Mouse (Mus musculus) testis, postnatal 14 days (tissue): ENCODE measurements around the gene Zfp668.
A peak's percentile ranks its signal among the peaks of the same experiment; 100 is the strongest.
"Not testable (repeated sequence)": the region's sequence is repeated elsewhere in the genome, so short reads cannot be mapped to it uniquely, and the experiment has no call there.

ENCODE experiments used
- DNase-seq: peaks from one replicate; pipeline ENCODE4 v3.0.0; 2021; ENCODE audit warnings: low spot score

Zfp668 gene

DNA sequence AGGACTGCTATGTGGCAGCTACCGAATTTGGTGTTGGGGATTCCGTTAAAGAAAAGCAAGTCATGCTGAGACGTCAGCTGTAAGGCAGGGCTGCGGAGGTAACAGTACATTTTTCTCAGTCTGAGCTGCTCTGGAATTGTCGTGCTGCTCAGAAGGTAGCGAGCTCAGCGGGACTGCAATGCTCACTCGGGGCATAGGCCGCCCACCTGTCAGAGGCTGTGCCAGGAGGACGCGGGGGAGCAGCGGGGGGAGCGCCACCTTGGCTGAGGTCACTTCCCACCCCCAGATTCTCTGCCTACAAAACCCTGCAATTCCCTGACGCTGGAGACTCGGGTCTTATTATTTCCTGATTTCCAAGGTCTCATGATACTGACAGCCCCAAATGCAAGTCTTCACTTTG is 35.7 kb downstream of the Zfp668 start:
- DNase-seq = peak; percentile 68

DNA sequence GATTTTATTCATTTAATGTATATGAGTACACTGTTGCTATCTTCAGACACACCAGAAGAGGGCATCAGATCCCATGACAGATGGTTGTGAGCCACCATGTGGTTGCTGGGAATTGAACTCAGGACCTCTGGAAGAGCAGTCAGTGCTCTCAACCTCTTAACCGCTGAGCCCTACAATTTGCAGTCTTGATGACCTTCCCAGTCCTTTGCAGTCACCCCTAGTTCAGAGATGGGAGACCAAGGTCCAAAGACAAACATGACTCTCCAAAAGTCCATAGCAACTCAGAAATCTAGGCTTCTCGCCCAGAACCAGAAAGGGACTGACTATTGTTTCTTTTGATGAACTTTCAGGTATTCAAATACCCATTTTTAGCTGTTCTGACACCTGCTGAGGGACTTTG is 36.6 kb downstream of the Zfp668 start:
- not testable (repeated sequence) for DNase-seq

DNA sequence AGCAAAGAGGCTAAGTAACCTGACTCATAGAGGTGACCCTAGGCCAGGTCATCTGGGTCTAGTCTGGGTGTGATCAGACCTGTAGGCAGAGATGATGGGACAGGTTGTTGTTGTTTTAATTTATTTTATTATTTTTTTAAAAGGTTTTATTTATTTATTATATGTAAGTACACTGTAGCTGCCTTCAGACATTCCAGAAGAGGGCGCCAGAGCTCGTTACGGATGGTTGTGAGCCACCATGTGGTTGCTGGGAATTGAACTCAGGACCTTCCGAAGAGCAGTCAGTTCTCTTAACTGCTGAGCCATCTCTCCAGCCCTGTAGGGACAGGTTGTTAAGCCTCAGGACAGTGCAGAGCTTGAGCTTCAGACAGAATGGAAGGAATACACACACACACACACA is 38.8 kb downstream of the Zfp668 start:
- not testable (repeated sequence) for DNase-seq

DNA sequence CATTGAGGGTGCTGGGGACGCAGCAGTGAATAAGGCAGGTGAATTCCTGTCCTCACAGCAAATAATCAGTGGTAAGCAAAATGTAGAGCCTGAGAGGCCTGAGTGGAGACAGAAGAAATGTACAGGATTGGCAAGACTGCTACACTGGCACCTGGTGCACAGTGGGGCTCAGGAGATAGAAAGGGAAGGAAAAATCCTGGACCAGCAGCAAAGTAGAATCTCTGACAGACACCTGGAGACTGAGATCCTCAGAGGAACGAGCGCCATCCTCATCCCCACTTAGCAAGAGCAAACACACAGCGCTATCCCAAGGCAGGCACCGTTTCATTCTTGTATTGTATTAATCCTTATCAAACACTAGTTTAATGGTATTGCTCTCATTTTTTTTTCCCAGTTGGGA is 39.2 kb downstream of the Zfp668 start:
- no peak for DNase-seq

DNA sequence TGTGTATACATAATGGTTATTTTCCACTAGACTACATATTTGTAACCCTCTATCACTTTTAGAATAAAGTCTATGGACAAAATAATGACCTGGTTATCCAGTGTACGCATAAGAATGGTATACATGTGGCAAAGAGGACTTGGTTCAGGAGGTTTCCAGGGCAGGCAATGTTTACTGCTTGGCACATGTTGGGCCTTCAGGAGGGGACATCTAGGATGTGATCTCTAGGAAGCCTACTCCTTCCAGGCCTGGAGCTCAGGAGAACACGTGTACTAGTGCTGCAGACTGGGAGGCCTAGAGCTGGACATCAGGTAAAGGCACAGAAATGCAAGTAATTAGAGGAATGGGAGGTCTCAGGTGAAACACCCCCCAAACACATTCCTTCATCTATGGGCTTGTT is 41.1 kb downstream of the Zfp668 start:
- DNase-seq = no peak

DNA sequence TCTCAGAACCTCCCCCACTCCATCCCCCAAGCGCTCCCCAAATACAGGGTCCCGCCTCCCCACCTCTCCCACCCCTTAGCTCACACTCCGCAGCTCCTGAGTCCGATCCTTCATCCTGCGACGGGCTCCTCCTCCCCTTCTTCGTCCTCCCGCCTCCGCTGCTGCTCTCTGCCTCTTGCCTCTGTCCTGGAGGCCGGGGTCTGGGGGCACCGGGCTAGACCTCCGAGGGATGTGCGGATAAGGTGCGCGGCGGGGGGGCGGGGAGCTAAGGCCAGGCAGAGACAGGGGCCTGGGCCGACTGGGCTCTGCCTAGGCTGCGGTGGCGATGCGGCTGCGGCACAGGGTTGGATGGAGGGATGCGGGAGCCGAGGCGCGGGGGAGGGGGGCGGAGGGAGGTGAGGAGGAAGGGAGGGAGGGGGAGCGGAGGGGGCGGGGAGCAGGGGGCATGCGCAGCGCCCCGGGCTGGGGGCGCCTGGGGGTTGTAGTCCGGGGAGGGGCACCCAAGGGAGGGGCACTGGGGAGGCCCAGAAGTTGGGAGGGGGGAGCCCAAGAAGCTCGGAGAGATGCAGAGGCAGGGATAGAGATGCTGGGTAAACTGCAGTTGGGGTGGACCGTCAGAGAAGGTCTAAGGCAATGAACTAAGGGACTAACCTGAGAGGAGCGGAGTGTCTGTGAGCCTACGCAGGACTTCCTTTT is 52.3 kb downstream of the Zfp668 start, which contains the start of the genes Stx4a and Stx1b:
Stx4a (plus strand) TSS at position 119 of the 696 bp plus-strand sequence.
Stx1b (minus strand) TSS at position 374 of the 696 bp plus-strand sequence.
- DNase-seq = no peak

DNA sequence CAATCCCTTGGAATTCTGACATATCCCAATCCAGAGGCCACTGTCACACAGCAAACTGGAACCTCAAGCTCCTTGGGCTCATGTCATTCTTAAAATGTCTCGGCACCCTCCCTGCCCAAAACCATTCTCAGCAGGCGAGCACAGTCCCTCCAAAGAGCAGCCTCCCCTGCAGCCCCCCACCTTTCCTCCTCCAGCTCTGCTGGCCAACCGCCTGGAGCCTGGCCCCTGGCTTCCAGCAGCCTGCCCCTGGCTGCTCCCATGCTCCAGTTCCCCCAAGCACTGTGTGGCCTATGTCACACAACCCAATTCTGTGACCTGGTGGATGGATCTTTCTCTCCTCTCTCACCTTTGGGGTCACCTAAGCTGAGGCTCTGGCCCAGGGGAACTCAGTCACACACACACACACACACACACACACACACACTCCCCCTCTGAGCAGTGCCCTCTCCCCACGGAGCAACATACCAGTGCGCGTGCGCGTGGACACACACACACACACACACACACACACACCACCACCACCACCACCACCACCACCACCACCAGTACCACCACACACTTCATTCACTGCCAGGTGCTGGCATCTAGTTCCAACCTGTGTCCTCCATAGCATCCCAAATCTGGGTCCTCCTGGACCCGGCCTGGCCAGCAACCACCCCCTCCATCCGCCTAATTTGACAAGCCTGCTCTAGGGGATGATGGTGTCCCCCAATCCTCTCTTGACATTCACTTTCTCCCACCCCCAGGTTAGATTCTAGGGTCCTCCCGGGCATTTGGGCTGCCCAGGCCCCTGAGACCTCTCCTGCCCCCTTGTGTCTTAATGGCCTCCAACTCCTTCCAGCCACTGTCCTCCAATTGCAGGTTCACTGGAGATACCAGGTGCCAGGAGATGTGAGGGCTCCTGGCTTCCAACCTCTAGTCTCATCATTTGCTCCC is 53.1 kb downstream of the Zfp668 start:
- DNase-seq = no peak

DNA sequence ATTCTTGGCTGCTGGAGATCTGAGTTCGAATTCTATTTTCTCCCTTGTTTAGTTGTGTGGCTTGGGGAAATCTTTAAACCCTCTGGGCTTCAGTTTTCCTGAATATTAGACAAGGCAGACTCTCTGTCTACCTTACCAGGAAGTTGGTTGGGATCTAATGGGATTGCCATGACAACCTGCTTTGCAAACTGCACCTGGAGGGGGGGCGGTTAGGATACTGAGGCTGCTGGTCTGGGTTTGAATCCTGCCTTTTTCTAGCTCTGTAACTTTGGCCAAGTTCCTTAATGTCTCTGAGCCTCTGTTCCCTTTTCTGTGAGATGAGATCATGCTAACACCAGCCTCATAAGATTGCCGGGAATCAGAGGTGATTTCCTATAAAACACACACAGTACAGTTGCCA is 54.1 kb downstream of the Zfp668 start:
- DNase-seq = no peak

DNA sequence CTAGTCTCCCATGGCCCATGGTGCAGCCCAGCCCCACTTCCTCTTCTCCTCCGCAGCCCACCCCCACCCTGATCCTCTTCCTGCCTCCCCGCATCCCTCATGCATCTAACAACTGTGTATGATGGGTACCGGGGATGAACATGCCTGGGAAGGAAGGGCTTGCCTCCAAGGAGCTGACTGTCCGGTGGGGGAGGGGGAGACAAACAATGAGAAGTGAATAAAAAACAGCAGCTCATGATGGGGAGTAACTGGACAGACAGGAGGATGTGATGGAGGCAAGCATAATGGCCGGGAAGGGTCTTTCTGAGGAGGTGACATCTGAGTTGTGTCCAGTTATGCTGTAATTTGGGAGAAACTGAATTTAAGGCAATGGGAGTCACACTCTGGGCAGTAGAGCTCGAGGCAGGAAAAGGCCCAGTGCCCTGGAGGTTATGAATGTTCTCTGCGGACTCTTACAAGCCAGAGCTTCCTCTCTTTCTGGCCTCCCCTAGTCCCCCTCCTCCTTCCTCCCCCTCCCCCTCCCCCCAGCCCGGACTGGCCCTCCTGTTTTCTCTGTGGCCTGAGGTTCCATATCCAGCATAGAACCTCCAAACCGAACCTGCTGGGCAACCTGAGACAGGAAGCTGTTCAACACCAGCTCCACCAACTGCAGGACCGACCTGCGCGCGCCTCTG is 55.7 kb downstream of the Zfp668 start:
- no peak for DNase-seq

DNA sequence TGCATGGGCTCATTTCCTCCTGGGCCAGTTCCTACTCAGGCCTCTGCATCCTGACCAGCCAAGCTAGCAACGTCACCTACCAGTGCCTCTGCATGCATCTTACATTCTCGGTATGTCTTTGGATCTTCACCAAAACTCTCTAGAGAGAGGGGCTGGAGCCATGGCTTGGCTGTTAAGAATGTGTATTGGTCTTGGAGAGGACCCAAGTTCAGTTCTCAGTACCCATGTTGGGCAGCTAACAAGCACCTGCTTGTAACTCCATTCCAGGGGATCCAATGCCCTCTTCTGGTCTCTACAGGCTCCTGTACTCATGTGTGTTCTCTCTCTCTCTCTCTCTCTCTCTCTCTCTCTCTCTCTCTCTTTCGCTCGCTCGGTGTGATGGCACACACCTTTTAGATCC is 58.9 kb downstream of the Zfp668 start:
- DNase-seq = no peak

DNA sequence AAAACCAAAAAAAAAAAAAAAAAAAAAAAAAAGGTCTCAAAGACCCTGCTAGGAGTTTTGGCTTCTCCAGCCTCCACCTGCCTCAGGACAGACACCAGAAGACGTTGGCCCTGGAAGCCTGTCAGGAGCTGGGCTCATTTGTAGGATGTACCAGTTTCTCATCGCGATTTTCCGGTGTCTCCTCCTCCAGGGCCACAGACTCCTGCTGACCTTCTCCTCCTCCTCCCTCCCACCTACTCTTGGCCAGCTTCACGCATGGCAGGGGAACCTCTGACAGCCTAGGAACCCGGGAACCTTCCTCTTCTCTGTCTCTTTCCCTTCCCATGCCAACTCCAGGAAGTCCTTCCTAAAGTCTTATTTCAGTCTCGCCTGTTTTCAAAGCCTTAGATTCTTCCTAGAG is 59.6 kb downstream of the Zfp668 start:
- DNase-seq = no peak

DNA sequence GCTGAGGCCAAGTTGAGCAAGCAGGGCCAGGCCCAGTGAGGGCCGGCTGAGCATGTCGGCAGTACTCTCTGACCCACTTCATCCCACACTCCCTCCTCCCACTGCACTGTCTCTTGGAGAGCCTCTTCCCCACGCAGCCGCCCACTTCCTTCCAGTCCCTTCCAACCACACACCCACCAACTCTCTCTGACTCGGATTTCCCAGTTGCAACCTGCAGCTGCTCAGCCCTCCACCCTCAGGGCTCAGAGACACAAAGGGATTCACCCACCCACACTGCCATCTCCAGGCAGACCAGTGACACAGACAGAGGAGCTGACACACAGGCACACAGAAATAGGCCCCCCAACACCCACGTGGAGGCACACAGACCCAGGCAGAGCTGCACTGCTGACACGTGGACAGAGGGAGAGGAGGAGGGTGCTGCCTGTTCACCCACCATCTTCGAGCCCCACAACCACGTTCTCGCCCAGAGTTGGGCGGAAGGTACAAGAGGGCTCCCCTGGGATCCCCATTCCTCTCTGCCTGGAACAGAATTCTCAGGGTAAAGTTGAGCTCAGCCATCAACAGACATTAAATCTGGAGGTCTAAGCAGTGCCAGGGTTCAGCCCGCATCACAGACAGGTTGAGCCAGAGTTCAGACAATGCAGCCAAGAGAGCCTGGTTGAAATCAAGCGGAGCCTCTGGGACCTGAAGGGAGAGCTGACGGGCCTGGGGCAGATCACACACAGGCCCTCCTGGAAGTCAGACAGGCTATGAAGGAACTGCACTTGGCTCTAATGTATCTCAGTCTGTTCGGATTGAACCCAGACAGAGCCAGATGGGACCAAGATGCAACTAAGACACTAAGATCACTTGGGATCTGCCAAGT is 60.4 kb downstream of the Zfp668 start:
- peak; percentile 57 for DNase-seq

DNA sequence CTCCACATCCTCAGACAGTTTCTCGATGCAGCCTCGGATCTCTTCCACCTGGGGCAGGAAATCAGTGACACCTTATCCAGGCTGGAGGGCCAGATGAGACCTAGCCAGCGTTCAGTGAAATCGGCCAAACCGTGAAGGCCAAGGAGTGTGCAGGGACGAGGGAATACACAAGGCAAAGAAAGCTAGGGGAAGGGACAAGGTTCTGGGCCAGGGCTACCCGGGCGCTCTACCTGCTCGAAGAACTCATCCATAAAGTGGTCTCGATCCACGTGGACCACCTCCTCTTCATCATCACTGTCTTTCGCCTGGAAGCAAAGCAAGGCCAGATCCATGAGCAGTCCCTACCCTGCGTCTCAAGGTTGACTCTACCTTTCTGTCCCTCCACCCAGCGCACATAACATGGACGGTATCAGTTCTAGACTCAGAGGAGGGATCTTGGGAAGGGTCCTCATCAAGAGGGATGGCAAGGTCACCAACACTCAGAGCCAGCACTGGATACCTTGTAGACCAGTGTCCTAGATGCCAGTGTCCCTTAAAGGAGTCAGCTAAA is 61.4 kb downstream of the Zfp668 start:
- DNase-seq = no peak

DNA sequence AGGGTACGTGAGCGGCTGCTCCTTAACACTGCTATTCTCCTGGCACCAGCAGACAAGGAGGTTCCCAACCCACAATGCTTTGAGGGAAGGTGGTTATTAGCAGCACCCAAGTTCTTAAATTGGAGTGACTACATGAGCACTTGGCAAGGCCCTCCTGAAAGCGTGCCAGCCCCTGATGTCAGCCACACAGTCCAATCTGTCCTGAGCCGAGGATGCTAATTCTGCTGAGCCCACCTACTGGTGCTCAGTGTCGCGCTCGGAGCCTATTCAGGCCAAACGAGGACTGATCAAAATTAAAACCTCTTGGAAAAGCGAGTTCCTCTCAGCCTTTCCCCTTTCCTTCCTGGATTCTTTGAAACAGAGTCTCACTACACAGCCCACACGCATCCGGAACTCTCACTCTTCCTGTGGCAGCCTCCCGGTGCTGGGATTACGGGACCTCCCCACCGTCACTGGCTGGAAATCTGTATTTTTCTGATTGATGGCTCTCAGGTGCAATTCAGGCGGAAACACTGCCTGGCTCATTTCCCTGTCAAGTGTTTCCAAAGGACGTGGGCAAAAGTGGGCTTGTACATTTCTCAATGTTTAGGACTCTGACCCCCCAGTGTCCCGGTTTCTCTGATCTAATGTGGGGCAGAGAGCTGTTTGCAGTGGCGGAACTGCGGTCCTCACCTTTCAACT is 62.2 kb downstream of the Zfp668 start:
- DNase-seq = peak; percentile 63

DNA sequence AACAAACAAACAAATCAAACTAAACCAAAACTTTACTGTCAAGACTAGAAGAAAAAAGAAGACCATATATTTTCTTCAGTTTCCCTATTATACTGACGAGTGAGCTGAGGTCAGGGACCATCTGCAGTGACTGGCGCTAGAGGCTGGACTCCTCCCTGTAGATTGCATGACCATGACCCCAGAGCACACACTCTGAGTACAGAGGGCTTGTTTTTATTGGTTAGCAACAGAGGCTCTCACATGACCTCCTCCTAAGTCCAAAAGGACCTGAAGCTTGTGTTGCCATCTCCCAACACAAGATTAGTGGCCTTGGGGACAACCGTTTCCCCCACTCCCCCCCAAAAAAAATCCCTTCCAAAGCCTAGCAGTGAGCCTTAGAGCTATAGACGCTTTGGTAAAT is 62.8 kb downstream of the Zfp668 start:
- peak; percentile 55 for DNase-seq
